Mouse (Mus musculus): ENCODE measurements at regions not wholly inside any gene's neighbourhood (a gene's known extent, or its start where the extent isn't known, plus 50 kb on each side); places are given as distances from the start of the nearest gene placed in this dataset.

DNA sequence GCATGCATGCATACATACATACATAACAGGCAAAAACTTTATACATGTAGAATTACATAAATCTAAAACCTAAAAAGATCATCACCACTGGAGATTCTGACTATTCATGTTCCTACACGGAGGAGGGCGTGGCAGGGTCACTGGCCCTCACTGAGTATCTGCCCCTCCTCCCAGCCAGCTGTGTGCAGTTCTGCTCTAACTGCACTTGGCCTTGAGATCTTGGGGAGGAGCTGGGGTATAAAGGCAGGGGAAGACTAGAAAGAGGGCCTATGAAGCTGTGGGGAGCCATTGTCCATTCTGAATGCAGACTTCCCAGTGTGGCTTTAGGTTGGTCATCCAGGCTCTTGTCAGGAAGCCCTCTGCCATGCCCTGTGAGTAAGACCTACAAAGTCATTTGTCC, 69.5 kb upstream of the Adgre5 start:
- TF ChIP-seq CTCF (IDR thresholded peaks at IDR 0.05; ENCODE audit: borderline replicate concordance, extremely low read depth, insufficient read depth, insufficient read length) = no peak
- TF ChIP-seq POLR2A (IDR thresholded peaks at IDR 0.05; ENCODE audit: borderline replicate concordance, extremely low read depth, insufficient read depth, insufficient read length, poor library complexity, severe bottlenecking) = no peak
